Mouse (Mus musculus): Measurements from ENCODE around the gene Btnl9.
"Not testable (repeated sequence)": the region's sequence is repeated elsewhere in the genome, so short reads cannot be mapped to it uniquely, and the experiment has no call there.

Gene Btnl9

DNA sequence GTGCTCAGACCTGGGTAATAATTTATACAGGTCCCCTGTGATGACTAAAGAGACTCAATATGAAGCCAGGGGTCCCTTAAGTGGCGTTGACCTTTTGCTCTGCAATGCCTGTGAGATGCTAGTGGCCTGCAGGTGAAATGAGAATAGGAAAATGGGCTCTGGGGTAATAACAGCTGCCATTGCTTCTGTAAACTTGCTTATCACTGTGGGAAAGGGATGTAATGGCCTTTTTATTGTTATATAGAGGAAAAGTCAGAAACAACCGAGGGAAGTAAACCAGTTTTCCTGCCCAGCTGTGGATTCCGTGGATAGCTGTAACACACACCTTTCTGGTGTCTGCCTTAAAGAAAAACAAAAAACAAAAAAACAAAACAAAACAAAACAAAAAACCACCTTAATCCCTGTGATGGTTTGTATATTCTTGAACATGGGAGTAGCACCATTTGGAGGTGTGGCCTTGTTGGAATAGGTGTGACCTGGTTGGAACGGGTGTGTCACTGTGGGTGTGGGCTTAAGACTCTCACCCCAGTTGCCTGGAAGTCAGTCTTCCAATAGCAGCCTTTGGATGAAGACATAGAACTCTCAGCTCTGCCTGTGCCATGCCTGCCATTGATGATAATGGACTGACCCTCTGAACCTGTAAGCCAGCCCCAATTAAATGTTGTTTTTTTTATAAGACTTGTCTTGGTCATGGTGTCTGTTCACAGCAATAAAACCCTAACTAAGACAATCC, 10.7 kb downstream of the Btnl9 start:
- DNase-seq (ENCODE audit: low read depth, low spot score) = not testable (repeated sequence)

DNA sequence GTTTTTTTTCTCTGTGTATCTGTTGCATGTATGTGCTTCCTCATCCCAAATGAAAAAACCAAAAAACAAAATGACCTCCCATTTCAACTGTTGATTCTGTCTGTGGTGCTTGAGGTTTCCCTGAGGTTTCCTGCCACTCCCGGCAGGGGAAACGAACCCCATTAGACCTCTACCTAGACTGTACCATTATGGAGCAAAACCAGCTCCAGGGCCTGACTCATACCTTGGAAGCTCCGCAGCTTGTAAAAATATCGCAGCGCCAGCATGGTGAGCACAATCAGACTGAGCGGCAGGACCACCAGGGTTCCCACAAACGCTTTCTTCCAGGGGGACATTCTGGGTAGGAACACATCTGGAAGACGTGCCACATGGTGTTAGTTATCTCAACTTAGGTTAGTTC, 11.6 kb downstream of the Btnl9 start:
- DNase-seq (ENCODE audit: low read depth, low spot score) = no peak

DNA sequence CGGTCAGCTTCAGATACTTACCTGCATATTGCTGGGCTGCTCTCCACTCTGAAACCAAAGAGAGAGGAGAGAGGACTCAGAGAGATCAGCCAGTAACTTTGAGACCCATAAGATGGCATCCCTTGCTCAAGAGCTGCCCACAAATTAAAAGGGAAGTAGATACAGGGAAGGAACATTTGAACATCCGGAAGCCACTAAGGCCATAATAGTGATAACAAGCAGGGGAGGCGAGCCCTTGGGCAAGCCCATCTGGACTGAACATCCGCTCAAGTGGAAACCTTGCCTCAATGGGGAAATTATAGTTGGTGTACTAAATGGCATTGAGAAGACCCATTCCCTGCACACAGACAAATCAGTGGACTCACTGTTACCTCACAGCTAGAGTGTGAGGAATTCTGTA, 16.4 kb downstream of the Btnl9 start:
- no peak for DNase-seq (ENCODE audit: low read depth, low spot score)

DNA sequence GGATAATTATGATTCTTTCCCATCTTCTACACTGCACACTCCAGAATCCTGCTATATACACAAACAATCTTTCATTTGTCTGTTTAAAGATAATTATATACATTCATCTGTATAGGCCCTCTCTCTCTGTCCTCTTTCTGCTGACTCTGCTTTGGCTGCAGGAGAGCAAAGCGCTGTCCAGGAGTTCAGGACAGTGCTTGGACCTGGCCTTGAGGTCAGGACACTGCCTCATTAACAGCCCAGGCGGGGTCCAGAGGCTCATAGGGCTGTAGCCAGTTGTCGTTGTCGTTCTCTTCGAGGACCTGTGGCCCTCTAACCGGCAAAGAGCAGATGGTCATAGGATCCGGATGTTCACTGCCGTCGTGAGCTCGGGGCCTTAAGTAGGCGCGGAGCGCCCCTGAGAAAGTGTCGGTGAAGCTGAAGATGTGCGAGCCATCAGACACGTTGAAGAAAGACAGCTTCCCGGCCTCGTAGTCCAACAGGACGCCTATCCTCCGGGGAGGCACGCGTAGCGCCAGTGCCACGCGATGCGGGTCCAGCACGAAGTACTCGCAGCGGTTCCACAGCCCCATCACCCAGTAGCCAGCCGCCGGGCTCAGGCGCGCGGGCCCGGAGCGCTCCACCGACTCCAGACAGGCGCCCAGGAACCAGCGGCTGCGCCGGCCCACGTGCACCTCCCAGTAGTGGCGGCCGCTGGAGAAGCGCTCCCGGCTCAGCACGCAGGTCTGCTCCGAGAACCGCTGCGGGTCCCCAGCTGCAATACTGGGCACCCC, 17.9 kb downstream of the Btnl9 start:
- peak; percentile 16 for DNase-seq (ENCODE audit: low read depth, low spot score)

DNA sequence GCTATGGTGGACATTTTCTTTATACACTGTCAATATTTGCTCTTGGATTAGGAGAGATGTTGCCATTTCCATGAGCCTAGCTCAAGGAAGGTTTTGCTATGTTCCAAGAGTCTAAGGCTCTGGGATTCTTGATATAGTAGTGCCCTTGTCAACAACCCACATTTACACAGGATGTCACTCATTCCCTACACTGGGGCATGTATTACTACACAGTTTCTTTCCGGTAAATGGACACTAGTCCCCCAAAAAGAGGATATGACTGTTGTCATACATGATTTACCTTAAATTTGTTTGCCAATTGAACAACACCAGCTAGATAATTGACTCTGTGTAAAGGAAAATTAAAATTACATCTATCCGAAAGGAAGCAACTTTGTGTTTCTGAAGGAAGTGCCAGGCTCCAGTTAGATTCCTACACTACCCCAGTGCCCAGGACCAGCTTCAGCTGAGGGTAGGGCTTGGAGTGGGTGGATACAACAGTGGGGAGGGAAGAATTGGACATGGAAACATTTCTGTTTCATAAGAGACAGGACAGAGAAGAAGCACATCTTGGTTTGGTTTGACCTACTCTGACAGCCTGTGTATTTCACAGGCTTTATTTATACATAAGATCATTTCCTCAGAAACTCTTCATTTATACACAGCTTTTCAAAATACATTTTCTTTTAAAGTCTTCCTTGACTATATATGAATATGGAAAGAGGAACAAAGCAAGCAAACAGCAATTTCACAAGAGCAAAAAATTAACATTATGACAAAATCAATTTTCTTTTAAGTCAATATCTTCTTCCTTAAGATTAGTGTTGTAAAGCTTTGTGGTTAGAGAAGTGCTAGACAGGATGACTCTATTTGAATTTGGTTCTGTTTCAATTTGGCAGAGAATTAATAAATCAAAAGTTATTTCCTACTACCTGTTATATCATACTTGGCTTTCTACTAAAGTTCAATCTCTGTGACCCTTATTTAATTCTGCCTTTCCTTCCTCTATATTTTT, 29.8 kb downstream of the Btnl9 start:
- no peak for DNase-seq (ENCODE audit: low read depth, low spot score)

DNA sequence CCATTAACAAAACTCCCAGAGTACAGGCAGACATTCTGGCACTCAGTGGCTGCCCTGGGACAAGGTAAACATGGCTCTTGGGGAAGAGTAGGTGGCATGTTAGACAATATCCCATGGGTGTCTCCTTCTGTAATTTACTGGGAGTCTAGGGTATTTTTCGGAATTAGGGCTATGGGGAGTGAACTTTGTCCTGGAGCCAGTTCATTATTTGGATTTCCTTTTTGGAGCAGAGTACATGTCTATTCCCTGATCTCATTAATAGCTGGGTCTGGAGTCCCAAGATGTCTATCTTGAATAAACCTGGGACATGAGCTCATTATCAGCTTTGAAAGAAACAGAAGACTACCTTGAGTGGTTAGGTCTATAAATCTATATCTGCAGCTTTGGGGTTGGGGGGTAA, 32.9 kb downstream of the Btnl9 start, which contains the start of gene Olfr1394:
Gene Olfr1394, plus strand, starts transcription at position 301 of the 400 bp plus-strand sequence.
- DNase-seq (ENCODE audit: low read depth, low spot score) = no peak

DNA sequence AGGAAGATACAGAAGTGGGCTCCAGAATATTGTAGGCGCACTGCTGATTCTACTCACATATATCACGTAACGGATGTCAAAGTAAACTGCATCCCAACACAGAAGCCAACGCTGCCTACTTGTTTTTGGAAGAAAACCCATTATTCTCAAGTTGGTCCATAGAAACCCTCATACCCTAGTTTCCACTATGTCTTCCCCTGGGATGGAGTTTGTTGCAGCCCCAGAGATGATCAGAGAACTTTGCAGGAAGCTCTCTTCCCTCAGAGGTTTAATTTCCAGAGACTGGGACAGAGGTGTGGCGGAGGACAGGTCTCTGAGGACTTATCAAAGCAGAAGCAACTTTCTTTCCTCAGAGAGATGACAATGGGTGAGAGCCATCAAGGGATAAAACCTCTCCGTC, 45.0 kb downstream of the Btnl9 start, which contains the start of gene Olfr1395:
Gene Olfr1395, plus strand, starts transcription at position 301 of the 400 bp plus-strand sequence.
- DNase-seq (ENCODE audit: low read depth, low spot score) = no peak

DNA sequence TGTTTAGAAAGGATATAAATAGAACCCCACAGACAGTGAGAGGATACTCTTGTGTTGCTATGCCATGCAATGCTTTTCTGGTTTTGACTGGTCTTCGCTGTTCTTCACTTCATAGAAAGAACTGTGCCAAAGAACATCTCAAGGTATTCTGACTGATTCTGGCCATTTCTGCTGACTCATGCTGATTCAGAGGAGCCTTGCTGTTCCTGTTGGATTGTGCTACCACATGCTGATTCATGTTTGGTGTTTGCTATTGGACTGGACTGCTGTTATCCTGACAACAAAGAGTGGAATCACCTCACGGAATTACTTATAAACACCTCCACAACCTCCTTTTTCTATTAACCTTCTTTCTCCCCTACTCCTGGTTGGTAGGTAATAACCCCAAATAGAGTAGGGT, 62.8 kb downstream of the Btnl9 start:
- DNase-seq (ENCODE audit: low read depth, low spot score) = peak; percentile 37

DNA sequence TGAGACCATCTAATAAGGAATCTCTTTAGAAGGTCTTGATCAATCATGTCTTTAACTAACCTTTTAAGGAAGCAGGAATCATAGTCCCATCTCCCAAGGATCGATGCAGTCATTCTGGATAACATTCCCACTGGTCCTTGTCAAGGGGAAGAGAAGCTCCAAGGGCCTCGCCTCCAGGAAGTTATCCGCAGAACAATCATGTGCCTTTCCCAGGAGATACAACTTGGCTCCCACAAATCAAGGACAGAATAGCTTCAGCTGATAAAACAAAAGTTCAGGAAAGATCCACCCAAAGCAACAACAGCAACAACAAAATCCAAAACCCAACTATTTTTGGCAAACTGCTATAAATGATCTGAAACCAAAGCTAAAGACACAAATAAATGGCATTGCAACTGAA, 67.3 kb downstream of the Btnl9 start:
- DNase-seq (ENCODE audit: low read depth, low spot score) = no peak
